Mouse (Mus musculus) heart, embryonic 10.5 days (tissue): ENCODE results near the gene Fam120a. TPM values are rescaled to one million over a fixed set of nuclear protein-coding genes. Genes with fewer than 3 reads are reported as not detected.

Experiments used
- DNase-seq: peaks from one replicate; pipeline ENCODE4 v3.0.0-alpha.2; 2017; ENCODE audit warnings: low spot score
- H3K27ac ChIP-seq: fragments of 300-500 bp; sonication (generic); 2 replicates; pipeline ENCODE4 v1.5.1; 2016; ENCODE audit warnings: mild to moderate bottlenecking
- H3K27me3 ChIP-seq: fragments of 300-500 bp; sonication (generic); 2 replicates; pipeline ENCODE4 v1.6.1; 2016; ENCODE audit warnings: mild to moderate bottlenecking; ENCODE audit not compliant: poor library complexity, insufficient read depth, severe bottlenecking
- H3K36me3 ChIP-seq: fragments of 300-500 bp; sonication (generic); 2 replicates; pipeline ENCODE4 v1.6.1; 2016; ENCODE audit warnings: mild to moderate bottlenecking, moderate library complexity
- H3K4me1 ChIP-seq: fragments of 300-500 bp; sonication (generic); 2 replicates; pipeline ENCODE4 v1.6.1; 2016; ENCODE audit warnings: mild to moderate bottlenecking
- H3K4me3 ChIP-seq: fragments of 300-500 bp; sonication (generic); 2 replicates; pipeline ENCODE4 v1.5.1; 2016; ENCODE audit warnings: mild to moderate bottlenecking, moderate library complexity
- H3K9me3 ChIP-seq: fragments of 300-500 bp; sonication (generic); 2 replicates; pipeline ENCODE4 v1.6.1; 2016; ENCODE audit warnings: mild to moderate bottlenecking, moderate library complexity
- WGBS: fragments of 180-500 bp; shearing (Covaris S2); methylation state at CpG from one replicate; pipeline ENCODE4 v1.1.7; 2016; 5-methylcytosine and 5-hydroxymethylcytosine counted together
- polyA plus RNA-seq: library from polyadenylated mRNA; unstranded; fragments of >200 nt; fragmentation: Nextera tagmentation; extraction: Ambion mirVana; gene quantifications from 2 replicates; pipeline ENCODE4 v1.2.1, GENCODE M21; 2016

Gene Fam120a
- polyA plus RNA-seq, 1 experiment from 2014 or later: 20.7 TPM

- peak overlapping the region; percentile 17; the same call in 1 of the 2 replicates for H3K27ac ChIP-seq
- WGBS: 59% methylated on average over 7 of the region's 7 CpGs
- H3K4me1 ChIP-seq: peaks cover 79% of the 10 kb centered on the region
- H3K36me3 ChIP-seq: 0 out of 2 replicates have a peak, but pooled peaks cover 2% of the 10 kb centered on the region
- H3K9me3 ChIP-seq: no peaks in the 10 kb centered on the region
- H3K4me3 ChIP-seq: no peak overlapping the region
- no peaks in the 10 kb centered on the region for H3K27me3 ChIP-seq
- no peak for DNase-seq
These were observed 110.4 kb downstream of the Fam120a start for GRCm38 (mm10) chr13:48857246-48857932.

GRCm38 (mm10) chr13:48853947-48854346 is 113.9 kb downstream of the Fam120a start:
- WGBS: 54% methylated on average over 3 of the region's 3 CpGs
- Histone ChIP-seq H3K9me3 (no peaks in the 10 kb centered on the region), H3K27ac (no peak overlapping the region), H3K4me1 (peaks cover 92% of the 10 kb centered on the region), H3K36me3 (no peaks in the 10 kb centered on the region), H3K27me3 (no peaks in the 10 kb centered on the region), H3K4me3 (no peak overlapping the region)
- no peak for DNase-seq

GRCm38 (mm10) chr13:48853475-48853874 is 114.3 kb downstream of the Fam120a start:
- Histone ChIP-seq H3K27me3 (no peaks in the 10 kb centered on the region), H3K36me3 (peaks cover 4% of the 10 kb centered on the region), H3K4me3 (no peak overlapping the region), H3K9me3 (no peaks in the 10 kb centered on the region), H3K27ac (no peak overlapping the region), H3K4me1 (peaks cover 92% of the 10 kb centered on the region)
- no peak for DNase-seq
- 14% methylated on average over 2 of the region's 2 CpGs for WGBS

- Histone ChIP-seq H3K4me1 (peaks cover 88% of the 10 kb centered on the region), H3K27ac (no peak overlapping the region), H3K36me3 (peaks cover 7% of the 10 kb centered on the region), H3K27me3 (no peaks in the 10 kb centered on the region), H3K4me3 (no peak overlapping the region), H3K9me3 (no peaks in the 10 kb centered on the region)
- DNase-seq: peak; percentile 76
- 46% methylated on average over 3 of the region's 3 CpGs for WGBS
These were observed 115.0 kb downstream of the Fam120a start for GRCm38 (mm10) chr13:48852859-48853258.

- H3K4me1 ChIP-seq: peaks cover 77% of the 10 kb centered on the region
These were observed 116.1 kb downstream of the Fam120a start for GRCm38 (mm10) chr13:48851719-48852118.

GRCm38 (mm10) chr13:48850771-48851170 is 117.0 kb downstream of the Fam120a start:
- Histone ChIP-seq H3K27me3 (no peaks in the 10 kb centered on the region), H3K27ac (no peak overlapping the region), H3K36me3 (peaks cover 7% of the 10 kb centered on the region), H3K4me3 (no peak overlapping the region), H3K4me1 (peaks cover 68% of the 10 kb centered on the region), H3K9me3 (no peaks in the 10 kb centered on the region)
- 88% methylated on average over 8 of the region's 8 CpGs for WGBS
- DNase-seq: no peak

More at GRCm38 (mm10) chr13:48851719-48852118, 116.1 kb downstream of the Fam120a start:
- Histone ChIP-seq H3K4me3 (no peak overlapping the region), H3K36me3 (peaks cover 7% of the 10 kb centered on the region), H3K27me3 (no peaks in the 10 kb centered on the region), H3K27ac (peak overlapping the region; percentile 42), H3K9me3 (no peaks in the 10 kb centered on the region)
- WGBS: 86% methylated on average over 5 of the region's 5 CpGs
- DNase-seq: peak; percentile 68

- WGBS: 83% methylated on average over 2 of the region's 2 CpGs
- H3K4me1 ChIP-seq: peaks cover 69% of the 10 kb centered on the region
- H3K9me3 ChIP-seq: no peaks in the 10 kb centered on the region
- peaks cover 7% of the 10 kb centered on the region for H3K36me3 ChIP-seq
- no peak for DNase-seq
- no peak overlapping the region for H3K27ac ChIP-seq
- H3K27me3 ChIP-seq: no peaks in the 10 kb centered on the region
- H3K4me3 ChIP-seq: no peak overlapping the region
These were observed 117.5 kb downstream of the Fam120a start for GRCm38 (mm10) chr13:48850326-48850725.

- Histone ChIP-seq H3K4me3 (no peak overlapping the region), H3K9me3 (no peaks in the 10 kb centered on the region), H3K36me3 (peaks cover 7% of the 10 kb centered on the region), H3K4me1 (peaks cover 62% of the 10 kb centered on the region), H3K27ac (peak overlapping the region; percentile 38; the same call in 1 of the 2 replicates), H3K27me3 (no peaks in the 10 kb centered on the region)
- WGBS: 29% methylated on average over 3 of the region's 3 CpGs
- DNase-seq: no peak
These were observed 118.7 kb downstream of the Fam120a start for GRCm38 (mm10) chr13:48849155-48849554.

- Histone ChIP-seq H3K27ac (peak overlapping the region; percentile 7; the same call in 1 of the 2 replicates), H3K4me1 (peaks cover 46% of the 10 kb centered on the region), H3K27me3 (no peaks in the 10 kb centered on the region), H3K9me3 (no peaks in the 10 kb centered on the region), H3K36me3 (peaks cover 7% of the 10 kb centered on the region), H3K4me3 (no peak overlapping the region)
- no peak for DNase-seq
- WGBS: 31% methylated on average over 4 of the region's 4 CpGs
These were observed 122.5 kb downstream of the Fam120a start for GRCm38 (mm10) chr13:48845308-48845707.

- Histone ChIP-seq H3K36me3 (peaks cover 4% of the 10 kb centered on the region), H3K4me1 (peaks cover 31% of the 10 kb centered on the region), H3K9me3 (no peaks in the 10 kb centered on the region), H3K27ac (no peak overlapping the region), H3K4me3 (no peak overlapping the region), H3K27me3 (no peaks in the 10 kb centered on the region)
- WGBS: 91% methylated on average over 1 of the region's 1 CpGs
- no peak for DNase-seq
These were observed 124.3 kb downstream of the Fam120a start for GRCm38 (mm10) chr13:48843530-48843929.

GRCm38 (mm10) chr13:48841905-48842592 is 125.8 kb downstream of the Fam120a start:
- Histone ChIP-seq H3K27me3 (no peaks in the 10 kb centered on the region), H3K27ac (no peak overlapping the region), H3K9me3 (no peaks in the 10 kb centered on the region), H3K4me1 (peaks cover 32% of the 10 kb centered on the region), H3K4me3 (no peak overlapping the region), H3K36me3 (no peaks in the 10 kb centered on the region; the same call in 1 of the 2 replicates)
- 74% methylated on average over 5 of the region's 5 CpGs for WGBS
- DNase-seq: no peak

- peaks cover 10% of the 10 kb centered on the region for H3K36me3 ChIP-seq
- H3K4me3 ChIP-seq: no peak overlapping the region
- H3K27ac ChIP-seq: no peak overlapping the region
- no peak for DNase-seq
- WGBS: 80% methylated on average over 2 of the region's 2 CpGs
- peaks cover 45% of the 10 kb centered on the region for H3K4me1 ChIP-seq
- H3K9me3 ChIP-seq: no peaks in the 10 kb centered on the region
- H3K27me3 ChIP-seq: no peaks in the 10 kb centered on the region
These were observed 129.5 kb downstream of the Fam120a start for GRCm38 (mm10) chr13:48838284-48838683.

GRCm38 (mm10) chr13:48837537-48837936 is 130.3 kb downstream of the Fam120a start:
- Histone ChIP-seq H3K4me1 (peaks cover 50% of the 10 kb centered on the region), H3K4me3 (no peak overlapping the region), H3K27ac (no peak overlapping the region), H3K27me3 (no peaks in the 10 kb centered on the region), H3K36me3 (peaks cover 15% of the 10 kb centered on the region), H3K9me3 (no peaks in the 10 kb centered on the region)
- DNase-seq: no peak
- WGBS: 82% methylated on average over 6 of the region's 6 CpGs
